Mouse (Mus musculus) small intestine, adult 2 months (tissue): ENCODE data around the gene Ferd3l.

Source experiments
- CTCF ChIP-seq: fragments of 200-500 bp; IDR thresholded peaks from 2 replicates; pipeline ENCODE4 v1.5.1; 2012; ENCODE audit warnings: low read depth, mild to moderate bottlenecking, control low read depth, inconsistent platforms, low read length, moderate library complexity, mixed read lengths; ENCODE audit not compliant: insufficient replicate concordance, insufficient read length; ENCODE audit errors: extremely low read depth
- POLR2A ChIP-seq: fragments of 200-500 bp; IDR thresholded peaks from 2 replicates; pipeline ENCODE4 v1.6.1; 2012; ENCODE audit warnings: low read depth, mild to moderate bottlenecking, control low read depth, inconsistent platforms, low read length, moderate library complexity

- TF ChIP-seq CTCF = no peak
- no peak for TF ChIP-seq POLR2A
Measured at GRCm38 (mm10) chr12:33957400-33958240, 29.4 kb downstream of the Ferd3l start, which contains the start of gene Twist1.
